Mouse (Mus musculus) cortical plate, adult 2 months (tissue): ENCODE measurements around the gene Esyt3. TPM values are rescaled to one million over a fixed set of nuclear protein-coding genes. Genes with fewer than 3 reads are reported as not detected.
A peak's percentile ranks its signal among the peaks of the same experiment; 100 is the strongest.

ENCODE experiments used
- H3K27ac ChIP-seq: fragments of 200-500 bp; 2 replicates; pipeline ENCODE4 v1.5.1; 2012; ENCODE audit warnings: low read length, control low read depth, inconsistent platforms; ENCODE audit not compliant: insufficient read depth
- H3K4me1 ChIP-seq: fragments of 200-500 bp; 2 replicates; pipeline ENCODE4 v1.6.1; 2011; ENCODE audit warnings: low read length; ENCODE audit not compliant: control insufficient read depth, insufficient read depth
- H3K4me3 ChIP-seq: fragments of 200-500 bp; 2 replicates; pipeline ENCODE4 v1.5.1; 2011; ENCODE audit warnings: mild to moderate bottlenecking, low read length, control low read depth; ENCODE audit not compliant: insufficient read depth
- CTCF ChIP-seq: fragments of 200-500 bp; IDR thresholded peaks from 2 replicates; pipeline ENCODE4 v1.5.1; 2011; ENCODE audit warnings: mild to moderate bottlenecking, control low read depth, low read length; ENCODE audit not compliant: insufficient read depth; ENCODE audit errors: extremely low read depth
- POLR2A ChIP-seq: fragments of 200-500 bp; IDR thresholded peaks from 2 replicates; pipeline ENCODE4 v1.6.1; 2011; ENCODE audit warnings: mild to moderate bottlenecking, low read length, control low read depth; ENCODE audit not compliant: insufficient read depth; ENCODE audit errors: extremely low read depth
- polyA plus RNA-seq: library from polyadenylated mRNA; depleted of rRNA; stranded (reverse); fragments of >200 nt; gene quantifications from 2 replicates; pipeline ENCODE4 v1.2.3, GENCODE M21; 2012; rRNA removed

Esyt3 gene
- polyA plus RNA-seq, result 0.26 and 0.46 TPM in 2 replicates

GRCm38 (mm10) chr9:99357921-99358692 lies at the start of gene Esyt3:
Gene Esyt3, minus strand, starts transcription at chr9:99358557.
- TF ChIP-seq POLR2A, result no peak
- no peak for TF ChIP-seq CTCF

GRCm38 (mm10) chr9:99401288-99401974 lies 43.1 kb upstream of the Esyt3 start:
- TF ChIP-seq CTCF (no peak), POLR2A (no peak)
- H3K4me3 ChIP-seq, result no peak overlapping the region
- H3K27ac ChIP-seq, result peak overlapping the region; percentile 20; the same call in 1 of the 2 replicates
- H3K4me1 ChIP-seq, result peaks cover 15% of the 10 kb centered on the region

More at GRCm38 (mm10) chr9:99357921-99358692, at the start of gene Esyt3:
- Histone ChIP-seq H3K27ac (no peak within 1 kb of the TSS), H3K4me3 (peak within 1 kb of the TSS; percentile 24; the same call in 1 of the 2 replicates), H3K4me1 (peaks cover 1% of the 10 kb centered on the region; the same call in 1 of the 2 replicates)

- H3K4me1 ChIP-seq, result peaks cover 14% of the 10 kb centered on the region
- TF ChIP-seq CTCF (no peak), POLR2A (no peak)
- H3K4me3 ChIP-seq, result no peak overlapping the region
- 0 out of 2 replicates have a peak overlapping the region, but pooled peaks have one; percentile 10 for H3K27ac ChIP-seq
Measured at GRCm38 (mm10) chr9:99400781-99401180, 42.4 kb upstream of the Esyt3 start.

GRCm38 (mm10) chr9:99397056-99397815 lies 38.9 kb upstream of the Esyt3 start:
- Histone ChIP-seq H3K4me1 (peaks cover 16% of the 10 kb centered on the region), H3K4me3 (no peak overlapping the region), H3K27ac (0 out of 2 replicates have a peak overlapping the region, but pooled peaks have one; percentile 1)
- TF ChIP-seq CTCF, result no peak
- TF ChIP-seq POLR2A, result no peak

GRCm38 (mm10) chr9:99394366-99394765 lies 36.0 kb upstream of the Esyt3 start:
- Histone ChIP-seq H3K4me1 (peaks cover 12% of the 10 kb centered on the region), H3K27ac (no peak overlapping the region; the same call in 1 of the 2 replicates)

GRCm38 (mm10) chr9:99393146-99393545 lies 34.8 kb upstream of the Esyt3 start:
- no peak overlapping the region for H3K4me3 ChIP-seq
- peaks cover 17% of the 10 kb centered on the region for H3K4me1 ChIP-seq
- no peak overlapping the region for H3K27ac ChIP-seq
- TF ChIP-seq POLR2A, result no peak
- TF ChIP-seq CTCF, result no peak

More at GRCm38 (mm10) chr9:99394366-99394765, 36.0 kb upstream of the Esyt3 start:
- no peak overlapping the region for H3K4me3 ChIP-seq
- TF ChIP-seq POLR2A (no peak), CTCF (no peak)

GRCm38 (mm10) chr9:99391557-99391956 lies 33.2 kb upstream of the Esyt3 start:
- Histone ChIP-seq H3K4me3 (no peak overlapping the region), H3K27ac (no peak overlapping the region), H3K4me1 (peaks cover 12% of the 10 kb centered on the region)
- TF ChIP-seq CTCF, result no peak
- no peak for TF ChIP-seq POLR2A

GRCm38 (mm10) chr9:99390716-99391115 lies 32.4 kb upstream of the Esyt3 start:
- Histone ChIP-seq H3K4me1 (peaks cover 12% of the 10 kb centered on the region), H3K27ac (no peak overlapping the region), H3K4me3 (no peak overlapping the region)
- TF ChIP-seq CTCF, result no peak
- no peak for TF ChIP-seq POLR2A

GRCm38 (mm10) chr9:99390201-99390600 lies 31.8 kb upstream of the Esyt3 start:
- no peak overlapping the region for H3K27ac ChIP-seq
- TF ChIP-seq CTCF (no peak), POLR2A (no peak)
- peaks cover 12% of the 10 kb centered on the region for H3K4me1 ChIP-seq
- no peak overlapping the region for H3K4me3 ChIP-seq
